ENCODE assay signal across 9 mouse cellular contexts in the genomic region with DNA sequence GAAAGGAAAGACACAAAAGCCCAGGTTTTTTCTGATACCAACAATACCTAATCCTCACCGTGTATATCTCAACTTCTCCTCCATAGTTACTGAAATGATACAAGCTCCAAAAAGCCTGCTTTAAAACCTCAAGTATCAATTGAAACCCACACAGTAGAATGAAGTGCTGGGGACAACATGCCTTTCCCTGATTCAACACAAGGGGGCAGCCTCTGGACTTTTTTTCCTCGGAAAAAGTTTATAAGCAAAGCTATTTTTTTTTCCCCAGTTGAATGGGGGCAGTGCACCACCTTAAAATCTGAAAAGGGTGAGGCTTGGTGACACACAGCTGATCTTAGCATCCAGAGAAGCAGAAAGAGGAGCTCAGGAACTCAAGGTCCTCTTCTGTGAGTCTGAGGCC.
DNase-seq lines count a peak whose midpoint lies in the region; ATAC-seq and TF ChIP-seq lines count a peak whose summit lies in the region.
"Had no signal": no experiment of that assay in that cellular context is flagged by ENCODE, and none has a peak within 500 bp of the region (broad histone marks: within the 10 kb centered on the region; RNA-seq: fewer than 3 reads in every experiment).

No protein-coding gene starts in this region.

- no peak for ATAC-seq in hindbrain, embryonic 16.5 days

- H3K4me3 ChIP-seq in hindbrain, embryonic 10.5 days, result no peak overlapping the region
- no peak overlapping the region for H3K4me3 ChIP-seq in hindbrain, embryonic 16.5 days (ENCODE audit: low read length)
- no peak overlapping the region for H3K4me3 ChIP-seq in spleen, adult 2 months (ENCODE audit: extremely low read depth, insufficient read depth, insufficient read length)
- H3K4me3 ChIP-seq: embryonic facial prominence, embryonic 15.5 days; limb, embryonic 13.5 days had no signal

- H3K4me2 ChIP-seq in hindbrain, embryonic 16.5 days (ENCODE audit: low read length), result no peak overlapping the region
- H3K4me2 ChIP-seq: embryonic facial prominence, embryonic 15.5 days; limb, embryonic 13.5 days had no signal

- peak; percentile 41 for DNase-seq in hindbrain, embryonic 10.5 days (ENCODE audit: low spot score)
- DNase-seq in spleen, adult 2 months (ENCODE audit: low read depth in 1 of 2, low spot score in 2 of 2), result peak in 1 of 2 experiments; percentile 11
- no peak for DNase-seq in spleen, postnatal 4 days (ENCODE audit: low spot score in 2 of 2)
- peak; percentile 59 for DNase-seq in adipocyte (ENCODE audit: low spot score)
- DNase-seq in heart, postnatal 4 days, result peak; percentile 62
- peak; percentile 60 for DNase-seq in retina, postnatal 1 day

- H3K9me3 ChIP-seq in hindbrain, embryonic 10.5 days, result no peaks in the 10 kb centered on the region
- no peaks in the 10 kb centered on the region for H3K9me3 ChIP-seq in hindbrain, embryonic 16.5 days (ENCODE audit: control insufficient read depth, low read length)
- H3K9me3 ChIP-seq: embryonic facial prominence, embryonic 15.5 days; limb, embryonic 13.5 days had no signal

- no peak overlapping the region for H3K9ac ChIP-seq in hindbrain, embryonic 16.5 days (ENCODE audit: low read depth, low read length)
- H3K9ac ChIP-seq: embryonic facial prominence, embryonic 15.5 days; limb, embryonic 13.5 days had no signal

- H3K27me3 ChIP-seq in hindbrain, embryonic 10.5 days (ENCODE audit: insufficient read depth, poor library complexity, severe bottlenecking), result peaks cover 5% of the 10 kb centered on the region; the same call in 1 of the 2 replicates
- H3K27me3 ChIP-seq in hindbrain, embryonic 16.5 days (replicated peaks; ENCODE audit: control insufficient read depth, insufficient read depth, low read length), result no peaks in the 10 kb centered on the region
- H3K27me3 ChIP-seq in spleen, adult 2 months (ENCODE audit: control insufficient read depth, insufficient read depth, low read length), result no peaks in the 10 kb centered on the region
- H3K27me3 ChIP-seq: embryonic facial prominence, embryonic 15.5 days; limb, embryonic 13.5 days had no signal

- H3K4me1 ChIP-seq in hindbrain, embryonic 10.5 days (replicated peaks), result peaks cover 16% of the 10 kb centered on the region
- no peaks in the 10 kb centered on the region for H3K4me1 ChIP-seq in hindbrain, embryonic 16.5 days (ENCODE audit: control insufficient read depth, insufficient read depth, low read depth, low read length)
- H3K4me1 ChIP-seq in spleen, adult 2 months (ENCODE audit: control insufficient read depth, insufficient read depth, insufficient read length), result peaks cover 9% of the 10 kb centered on the region; the same call in 1 of the 2 replicates
- H3K4me1 ChIP-seq: embryonic facial prominence, embryonic 15.5 days; limb, embryonic 13.5 days had no signal

- 17% methylated on average over 2 of the region's 2 CpGs for WGBS in hindbrain, embryonic 10.5 days
- 7% methylated on average over 2 of the region's 2 CpGs for WGBS in hindbrain, embryonic 16.5 days
- 7% methylated on average over 2 of the region's 2 CpGs for WGBS in spleen, adult 2 months

- H3K36me3 ChIP-seq in hindbrain, embryonic 10.5 days, result no peaks in the 10 kb centered on the region
- peaks cover 5% of the 10 kb centered on the region; the same call in 1 of the 2 replicates for H3K36me3 ChIP-seq in hindbrain, embryonic 16.5 days (ENCODE audit: control insufficient read depth, insufficient read depth, low read length)
- H3K36me3 ChIP-seq in spleen, adult 2 months (ENCODE audit: control insufficient read depth, insufficient read depth, low read length), result peaks cover 11% of the 10 kb centered on the region
- H3K36me3 ChIP-seq: embryonic facial prominence, embryonic 15.5 days; limb, embryonic 13.5 days had no signal

- peak; percentile 11; the same call in 1 of the 2 replicates for TF ChIP-seq CTCF in spleen, adult 2 months (IDR thresholded peaks at IDR 0.05; ENCODE audit: extremely low read depth, insufficient read depth, insufficient read length, insufficient replicate concordance)

- H3K27ac ChIP-seq in hindbrain, embryonic 10.5 days, result no peak overlapping the region
- H3K27ac ChIP-seq in hindbrain, embryonic 16.5 days (ENCODE audit: low read depth, low read length), result no peak overlapping the region
- H3K27ac ChIP-seq in spleen, adult 2 months (ENCODE audit: insufficient read depth, low read length), result no peak overlapping the region
- H3K27ac ChIP-seq: embryonic facial prominence, embryonic 15.5 days; limb, embryonic 13.5 days had no signal

- TF ChIP-seq POLR2A in spleen, adult 2 months (IDR thresholded peaks at IDR 0.05; ENCODE audit: low read depth, low read length), result no peak

Comparison
In these comparisons a context has a peak if more than half of its experiments do, and no peak if none do; other contexts are left out.
1. DNase-seq: peak in hindbrain, embryonic 10.5 days (single experiment), adipocyte (single experiment), heart, postnatal 4 days (single experiment) and retina, postnatal 1 day (single experiment); none in spleen, postnatal 4 days (0 of 2).